Mouse (Mus musculus): Measurements from ENCODE around the gene Magea3.
"Not testable (repeated sequence)": the region's sequence is repeated elsewhere in the genome, so short reads cannot be mapped to it uniquely, and the experiment has no call there.

Gene Magea3

DNA sequence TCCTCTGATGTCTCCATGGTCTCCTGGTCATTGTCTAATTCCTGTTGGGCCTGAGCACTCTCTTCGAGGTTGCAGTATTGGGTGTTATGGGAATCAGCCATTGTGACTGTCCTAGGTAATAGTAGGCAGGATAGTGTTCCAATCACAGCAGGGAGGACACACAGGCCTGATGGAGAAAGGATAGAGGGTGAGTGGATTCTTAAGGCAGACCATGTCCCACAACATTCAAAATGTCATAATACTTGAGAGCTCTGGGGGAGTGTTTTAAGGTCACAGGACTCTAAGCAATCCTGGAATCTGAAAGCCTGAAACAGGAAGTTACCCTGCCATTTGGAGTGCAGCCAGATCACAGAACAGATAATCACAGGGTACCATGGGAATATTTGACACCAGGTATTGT is at the start of gene Magea3:
Gene Magea3, minus strand, starts transcription at position 101 of the 400 bp plus-strand sequence.
- not testable (repeated sequence) for DNase-seq (ENCODE audit: low read depth, low spot score)

- not testable (repeated sequence) for DNase-seq (ENCODE audit: low read depth, low spot score)
Observed at GRCm38 (mm10) chrX:154995750-154996149, 46.4 kb upstream of the Magea3 start, which contains the start of gene Magea8. Magea8 (minus strand) TSS chrX:154995850.

DNA sequence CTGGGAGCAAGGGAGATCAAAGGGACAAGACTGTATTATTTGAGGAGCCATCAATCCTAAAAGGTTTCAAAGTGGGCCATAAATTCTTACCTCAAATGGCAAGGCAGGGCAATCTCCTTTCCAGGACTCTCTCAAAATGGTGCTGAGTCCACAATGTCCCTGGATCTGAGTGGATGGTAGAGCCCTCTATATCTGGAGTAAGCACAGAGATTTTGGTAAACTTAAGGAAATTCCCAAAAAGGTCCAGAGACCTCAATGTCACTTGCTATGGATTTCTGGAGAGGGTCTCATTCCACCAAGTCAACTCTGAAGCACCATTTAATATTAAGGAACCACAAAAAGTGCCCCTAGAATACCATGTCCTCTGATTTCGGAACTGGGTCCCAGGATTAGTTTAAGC is 13.4 kb downstream of the Magea3 start, which contains the start of gene Magea6:
Gene Magea6, minus strand, starts transcription at position 101 of the 400 bp plus-strand sequence.
- not testable (repeated sequence) for DNase-seq (ENCODE audit: low read depth, low spot score)
